Comparison of ENCODE assay signal across 8 mouse cellular contexts in genomic region chr10:45578298-45578821, GRCm38 (mm10). TPM values are rescaled to one million over a fixed set of nuclear protein-coding genes. Genes with fewer than 3 reads are reported as not detected.
DNase-seq lines count a peak whose midpoint lies in the region; ATAC-seq lines count a peak whose summit lies in the region.

No protein-coding gene starts in this region.

- peak overlapping the region; percentile 100 for H3K4me3 ChIP-seq in brown adipose tissue, adult 24 weeks (ENCODE audit: insufficient read depth, low read depth, low read length)
- H3K4me3 ChIP-seq in forebrain, embryonic 16.5 days (replicated peaks; ENCODE audit: low read length): peak overlapping the region; percentile 74
- H3K4me3 ChIP-seq in midbrain, embryonic 10.5 days: peak overlapping the region; percentile 88
- peak overlapping the region; percentile 72 for H3K4me3 ChIP-seq in stomach, embryonic 16.5 days (replicated peaks; ENCODE audit: low read length)

- H3K4me2 ChIP-seq in forebrain, embryonic 16.5 days (ENCODE audit: low read length): peak overlapping the region; percentile 49
- H3K4me2 ChIP-seq in stomach, embryonic 16.5 days (ENCODE audit: low read depth, low read length): peak overlapping the region; percentile 67

- intact Hi-C loops in left cerebral cortex, postnatal 36 days (cut with DNase I): loop anchor here (5.0 kb wide), 1 partner anchor 91 kb away; the partner anchor contains the start of gene Lin28b

- H3K9me3 ChIP-seq in forebrain, embryonic 16.5 days (ENCODE audit: control insufficient read depth, low read length): no peaks in the 10 kb centered on the region
- no peaks in the 10 kb centered on the region for H3K9me3 ChIP-seq in midbrain, embryonic 10.5 days (replicated peaks)
- no peaks in the 10 kb centered on the region for H3K9me3 ChIP-seq in stomach, embryonic 16.5 days (replicated peaks; ENCODE audit: control insufficient read depth, low read length)

- ATAC-seq in forebrain, embryonic 16.5 days: peak; percentile 83
- peak; percentile 81 for ATAC-seq in stomach, embryonic 16.5 days (ENCODE audit: insufficient read depth, low FRiP score)

- peak; percentile 52 for DNase-seq in layer of hippocampus, adult 11-12 months (ENCODE audit: low spot score)
- no peak for DNase-seq in layer of hippocampus, adult 9-10 months (ENCODE audit: low spot score)
- DNase-seq in induced T-regulatory cell, adult 2 months (ENCODE audit: low read depth): peak; percentile 61
- peak; percentile 65 to 68 for DNase-seq in left cerebral cortex, postnatal 36 days (ENCODE audit: low spot score in 2 of 2)
- peak; percentile 40 for DNase-seq in midbrain, embryonic 10.5 days (ENCODE audit: low spot score)

- H3K9ac ChIP-seq in forebrain, embryonic 16.5 days (replicated peaks; ENCODE audit: low read depth, low read length): peak overlapping the region; percentile 81
- H3K9ac ChIP-seq in stomach, embryonic 16.5 days (ENCODE audit: low read length): peak overlapping the region; percentile 88

- H3K4me1 ChIP-seq in brown adipose tissue, adult 24 weeks (ENCODE audit: control insufficient read depth, insufficient read depth, insufficient read length, low read length): no peaks in the 10 kb centered on the region
- peaks cover 3% of the 10 kb centered on the region; the same call in 1 of the 2 replicates for H3K4me1 ChIP-seq in forebrain, embryonic 16.5 days (replicated peaks; ENCODE audit: control insufficient read depth, insufficient read depth, low read length)
- peaks cover 5% of the 10 kb centered on the region for H3K4me1 ChIP-seq in midbrain, embryonic 10.5 days
- peaks cover 3% of the 10 kb centered on the region; the same call in 1 of the 2 replicates for H3K4me1 ChIP-seq in stomach, embryonic 16.5 days (ENCODE audit: control insufficient read depth, insufficient read depth, low read length)

- WGBS in forebrain, embryonic 16.5 days: 0% methylated on average over 23 of the region's 23 CpGs
- under 1% methylated on average over 23 of the region's 23 CpGs for WGBS in midbrain, embryonic 10.5 days
- WGBS in stomach, embryonic 16.5 days: 1% methylated on average over 23 of the region's 23 CpGs

- no peak overlapping the region for H3K27ac ChIP-seq in brown adipose tissue, adult 24 weeks (replicated peaks; ENCODE audit: low read depth, low read length)
- peak overlapping the region; percentile 98 for H3K27ac ChIP-seq in forebrain, embryonic 16.5 days (ENCODE audit: low read length)
- H3K27ac ChIP-seq in midbrain, embryonic 10.5 days (replicated peaks): peak overlapping the region; percentile 94
- peak overlapping the region; percentile 87 for H3K27ac ChIP-seq in stomach, embryonic 16.5 days (ENCODE audit: low read length)

- no peaks in the 10 kb centered on the region for H3K36me3 ChIP-seq in forebrain, embryonic 16.5 days (ENCODE audit: control insufficient read depth, insufficient read depth)
- H3K36me3 ChIP-seq in midbrain, embryonic 10.5 days: no peaks in the 10 kb centered on the region
- H3K36me3 ChIP-seq in stomach, embryonic 16.5 days (ENCODE audit: control insufficient read depth, insufficient read depth, low read length): no peaks in the 10 kb centered on the region

- H3K27me3 ChIP-seq in forebrain, embryonic 16.5 days (replicated peaks; ENCODE audit: control insufficient read depth, insufficient read depth, low read length): no peaks in the 10 kb centered on the region
- H3K27me3 ChIP-seq in midbrain, embryonic 10.5 days (ENCODE audit: low read depth, poor library complexity, severe bottlenecking): no peaks in the 10 kb centered on the region
- H3K27me3 ChIP-seq in stomach, embryonic 16.5 days (ENCODE audit: control insufficient read depth, insufficient read depth, low read length): no peaks in the 10 kb centered on the region

RNA-seq across cellular contexts. Expression of gene Hace1, which starts 0.7 kb away (rescaled TPM):
- polyA plus RNA-seq in brown adipose tissue, adult 24 weeks (2012; ENCODE audit: insufficient read depth, insufficient read length, missing spikeins): 3.7 and 4.4 TPM in 2 replicates
- 16.1 and 18.8 TPM in 2 replicates for polyA plus RNA-seq in forebrain, embryonic 16.5 days (2015; fragmentation: Nextera tagmentation; extraction: Ambion mirVana)
- total RNA-seq in left cerebral cortex, postnatal 36 days (2021): 10 to 100 TPM; 40.7 to 52.1 TPM
- polyA plus RNA-seq in midbrain, embryonic 10.5 days (2016; fragmentation: Nextera tagmentation; extraction: Ambion mirVana): 19.9 and 21.9 TPM in 2 replicates
- polyA plus RNA-seq in stomach, embryonic 16.5 days (2015; fragmentation: Nextera tagmentation; extraction: Ambion mirVana): 16.7 and 21.5 TPM in 2 replicates
